ENCODE assay signal across 8 mouse cellular contexts in genomic region chr13:54303071-54303924, GRCm38 (mm10).
DNase-seq lines count a peak whose midpoint lies in the region; ATAC-seq lines count a peak whose summit lies in the region.

No protein-coding gene starts in this region.

- no peaks in the 10 kb centered on the region for H3K27me3 ChIP-seq in embryonic facial prominence, embryonic 15.5 days
- H3K27me3 ChIP-seq in heart, embryonic 11.5 days (ENCODE audit: control insufficient read depth, insufficient read depth, low read length): 0 out of 2 replicates have a peak, but pooled peaks cover 2% of the 10 kb centered on the region
- H3K27me3 ChIP-seq in kidney, embryonic 15.5 days: peaks cover 3% of the 10 kb centered on the region; the same call in 1 of the 2 replicates

- H3K4me3 ChIP-seq in embryonic facial prominence, embryonic 15.5 days (replicated peaks): peak overlapping the region; percentile 64
- peak overlapping the region; percentile 78 for H3K4me3 ChIP-seq in heart, embryonic 11.5 days (ENCODE audit: low read depth, low read length)
- H3K4me3 ChIP-seq in kidney, embryonic 15.5 days (replicated peaks): peak overlapping the region; percentile 73

- no peaks in the 10 kb centered on the region for H3K9me3 ChIP-seq in embryonic facial prominence, embryonic 15.5 days (replicated peaks)
- H3K9me3 ChIP-seq in heart, embryonic 11.5 days (replicated peaks; ENCODE audit: control insufficient read depth, low read length): no peaks in the 10 kb centered on the region
- no peaks in the 10 kb centered on the region for H3K9me3 ChIP-seq in kidney, embryonic 15.5 days (replicated peaks)

- peak; percentile 84 for ATAC-seq in embryonic facial prominence, embryonic 15.5 days (ENCODE audit: insufficient number of reproducible peaks, low FRiP score, low TSS enrichment, low read depth)
- peak; percentile 71 for ATAC-seq in heart, embryonic 11.5 days (replicated peaks; ENCODE audit: insufficient number of reproducible peaks, low FRiP score, low TSS enrichment)
- ATAC-seq in kidney, embryonic 15.5 days (replicated peaks; ENCODE audit: low FRiP score): peak; percentile 87

- under 1% methylated on average over 54 of the region's 54 CpGs for WGBS in embryonic facial prominence, embryonic 15.5 days
- under 1% methylated on average over 53 of the region's 54 CpGs for WGBS in heart, embryonic 11.5 days (ENCODE audit: insufficient replicate concordance)
- WGBS in kidney, embryonic 15.5 days: under 1% methylated on average over 54 of the region's 54 CpGs

- H3K4me2 ChIP-seq in embryonic facial prominence, embryonic 15.5 days (replicated peaks): peak overlapping the region; percentile 90
- H3K4me2 ChIP-seq in heart, embryonic 11.5 days: peak overlapping the region; percentile 97
- H3K4me2 ChIP-seq in kidney, embryonic 15.5 days: peak overlapping the region; percentile 95

- H3K36me3 ChIP-seq in embryonic facial prominence, embryonic 15.5 days: no peaks in the 10 kb centered on the region
- no peaks in the 10 kb centered on the region for H3K36me3 ChIP-seq in heart, embryonic 11.5 days (ENCODE audit: control insufficient read depth, insufficient read depth, low read length)
- H3K36me3 ChIP-seq in kidney, embryonic 15.5 days: no peaks in the 10 kb centered on the region

- H3K4me1 ChIP-seq in embryonic facial prominence, embryonic 15.5 days: peaks cover 34% of the 10 kb centered on the region
- peaks cover 10% of the 10 kb centered on the region for H3K4me1 ChIP-seq in heart, embryonic 11.5 days (ENCODE audit: control insufficient read depth, insufficient read depth, low read length)
- peaks cover 24% of the 10 kb centered on the region for H3K4me1 ChIP-seq in kidney, embryonic 15.5 days

- peak overlapping the region; percentile 85 for H3K9ac ChIP-seq in embryonic facial prominence, embryonic 15.5 days
- H3K9ac ChIP-seq in heart, embryonic 11.5 days (ENCODE audit: low read depth, low read length): peak overlapping the region; percentile 92
- peak overlapping the region; percentile 95 for H3K9ac ChIP-seq in kidney, embryonic 15.5 days

- DNase-seq in 3134 (ENCODE audit: extremely low read depth, insufficient read length, low spot score) (peak; percentile 78), liver (peak; percentile 44)
- peak; percentile 80 for DNase-seq in adrenal gland, postnatal 25 days
- DNase-seq in neural tube, embryonic 10.5 days (ENCODE audit: extremely low spot score, low spot score): peak; percentile 83
- peak; percentile 77 for DNase-seq in telencephalon, adult 2 months (ENCODE audit: low read depth, low spot score)

- peak overlapping the region; percentile 97 for H3K27ac ChIP-seq in embryonic facial prominence, embryonic 15.5 days (replicated peaks)
- H3K27ac ChIP-seq in heart, embryonic 11.5 days (ENCODE audit: low read depth, low read length): peak overlapping the region; percentile 98
- peak overlapping the region; percentile 99 for H3K27ac ChIP-seq in kidney, embryonic 15.5 days

Comparison
In these comparisons a context has a peak if more than half of its experiments do, and no peak if none do; other contexts are left out.
1. Peak in every context shown above with its lines: DNase-seq, ATAC-seq, H3K4me3 ChIP-seq and H3K27ac ChIP-seq.